Mouse (Mus musculus) cerebellum, postnatal 14 days (tissue): ENCODE data around the gene Stap1.

Experiments used
- DNase-seq, 2 experiments: peaks; one replicate each; pipeline ENCODE4 v3.0.0; 2021; ENCODE audit warnings: mixed read lengths in 2 of 2

Gene Stap1

DNA sequence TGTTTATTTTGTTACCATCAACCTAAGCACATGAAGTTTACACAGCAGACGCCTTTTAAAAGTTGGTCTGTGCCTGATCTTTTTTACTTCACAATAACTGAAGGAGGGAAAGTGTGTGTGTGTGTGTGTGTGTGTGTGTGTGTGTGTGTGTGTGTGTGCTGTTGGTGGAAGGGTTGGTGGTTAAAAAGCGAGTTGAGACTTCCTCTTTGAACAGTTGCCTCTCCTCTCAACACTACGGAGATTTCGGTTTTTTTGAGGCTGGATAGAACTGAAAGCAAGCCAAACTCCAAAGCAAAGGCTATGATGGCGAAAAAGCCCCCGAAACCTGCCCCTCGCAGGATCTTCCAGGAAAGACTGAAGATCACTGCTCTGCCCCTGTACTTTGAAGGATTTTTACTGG, at the start of gene Stap1:
Gene Stap1, plus strand, starts transcription at position 209 of the 400 bp plus-strand sequence.
- no peak for DNase-seq

DNA sequence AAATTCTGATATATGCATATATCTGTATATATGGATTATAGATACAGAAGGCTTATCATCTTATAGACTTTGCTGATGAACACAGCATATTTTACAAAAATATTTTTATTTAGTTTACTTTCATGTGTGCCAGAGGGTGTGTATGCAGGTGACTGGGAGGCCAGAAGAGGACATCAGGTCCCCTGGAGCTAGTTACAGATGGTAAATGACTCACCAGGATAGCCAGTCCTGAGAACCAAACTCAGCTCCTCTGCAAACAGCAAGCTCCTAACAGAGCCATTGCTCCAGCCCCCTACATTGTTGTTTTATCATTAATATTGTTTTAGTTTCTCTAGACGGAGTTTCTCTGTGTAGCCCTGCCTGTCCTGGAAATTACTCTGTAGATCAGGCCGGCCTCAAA, 41.7 kb upstream of the Stap1 start:
- no peak for DNase-seq

DNA sequence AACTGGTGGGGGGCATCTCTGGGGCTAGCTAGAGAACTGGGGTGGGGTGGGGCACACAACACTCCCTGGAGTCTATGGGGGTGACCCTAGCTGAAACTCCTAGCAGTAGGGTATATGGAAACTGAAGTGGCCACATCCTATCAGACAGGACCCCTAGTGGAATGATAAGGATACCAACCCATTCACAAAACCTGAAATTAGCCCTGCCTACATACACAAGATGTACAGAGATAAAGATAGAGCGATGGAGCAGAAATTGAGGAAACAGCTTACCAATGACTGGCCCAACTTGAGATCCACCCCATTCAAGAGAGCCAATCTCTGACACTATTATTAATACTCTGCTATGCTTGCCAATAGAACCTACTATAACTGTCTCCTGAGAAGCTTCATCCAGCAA, 8.0 kb upstream of the Stap1 start:
- no peak for DNase-seq

DNA sequence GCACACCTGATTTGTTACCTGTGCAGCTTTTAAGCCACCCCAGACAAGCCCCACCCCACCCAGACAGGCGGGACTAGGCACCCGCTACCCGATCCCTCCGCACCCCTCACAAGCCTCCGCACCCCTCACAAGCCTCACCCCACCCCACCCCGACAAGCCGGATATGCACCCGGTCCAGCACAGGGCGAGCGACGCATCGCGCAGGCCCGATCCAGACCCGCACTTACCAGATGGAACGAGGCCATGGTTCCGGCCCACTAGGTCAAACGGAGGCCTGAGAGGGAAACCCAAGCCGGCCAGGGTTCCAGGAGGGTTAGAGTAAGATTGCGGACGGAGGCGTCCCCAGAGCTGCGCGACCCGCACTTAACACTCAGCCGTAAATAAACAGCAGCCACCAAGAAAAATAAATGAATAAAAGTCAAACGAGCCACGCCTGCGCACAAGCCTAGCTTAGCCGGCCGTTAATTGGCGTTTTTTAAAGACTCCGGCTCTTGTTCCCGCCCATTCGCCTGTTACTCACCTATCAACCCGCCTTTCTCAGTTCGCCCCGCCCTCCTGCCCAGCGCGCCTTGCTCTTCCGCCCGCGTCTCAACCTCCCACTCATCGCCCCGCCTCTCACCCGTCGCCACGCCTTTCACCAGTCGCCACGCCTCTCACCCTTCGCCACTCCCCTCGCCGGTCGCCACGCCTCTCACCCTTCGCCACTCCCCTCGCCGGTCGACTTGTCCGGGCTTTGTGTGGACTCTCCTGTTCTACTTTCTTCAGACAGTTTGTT, 6.3 kb upstream of the Stap1 start, which contains the start of gene Cenpc1:
Gene Cenpc1, minus strand, starts transcription at position 483 of the 775 bp plus-strand sequence.
- DNase-seq: peak; percentile 95 to 97

DNA sequence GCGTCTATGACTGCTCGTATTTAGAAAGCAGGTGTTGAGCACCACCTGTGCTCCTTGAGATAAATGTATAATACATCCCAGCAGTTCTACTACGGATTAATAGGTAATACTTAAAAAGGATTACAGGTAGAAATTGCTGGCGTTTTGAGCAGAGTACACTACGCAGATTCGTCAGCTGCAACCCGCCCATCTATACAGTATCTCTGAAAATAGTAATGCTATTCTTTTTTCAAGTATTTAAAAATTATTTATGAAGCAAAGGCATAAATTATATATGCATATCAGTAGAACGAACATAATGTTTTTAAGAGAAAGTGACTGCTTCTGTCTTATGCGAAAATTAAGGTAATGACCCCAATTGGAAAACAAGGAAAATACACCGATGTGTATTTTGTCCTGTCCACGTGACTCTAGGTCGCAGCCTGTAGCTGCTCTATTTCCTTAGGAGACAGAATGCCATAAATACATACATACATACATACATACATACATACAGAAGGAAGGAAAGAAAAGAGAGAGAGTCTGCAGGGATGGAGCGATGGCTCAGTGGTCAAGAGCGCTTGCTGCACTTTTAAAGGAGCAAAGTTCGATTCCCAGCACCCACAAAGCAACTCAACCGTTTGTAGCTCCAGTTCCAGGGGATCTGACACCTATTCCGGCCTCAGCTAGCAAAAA, 5.5 kb upstream of the Stap1 start:
- no peak for DNase-seq

DNA sequence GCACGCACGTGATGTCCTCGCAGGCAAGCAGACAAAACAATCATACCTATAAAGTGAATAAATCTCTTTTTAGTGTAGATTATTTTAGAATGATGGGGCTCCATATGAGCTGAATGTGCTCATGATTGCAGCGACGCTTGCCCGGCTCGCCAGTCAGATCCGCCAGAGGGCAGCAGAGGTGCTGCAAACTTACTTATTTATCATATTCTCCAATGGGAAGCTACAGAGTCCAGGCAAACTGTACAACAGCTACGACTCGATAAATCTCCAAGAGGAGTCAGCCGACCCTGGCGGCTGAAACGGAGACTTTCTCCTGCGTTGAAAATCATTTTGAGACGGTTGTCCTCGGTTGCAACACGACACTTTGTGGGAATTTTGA, 5.0 kb upstream of the Stap1 start:
- DNase-seq: peak; percentile 87

DNA sequence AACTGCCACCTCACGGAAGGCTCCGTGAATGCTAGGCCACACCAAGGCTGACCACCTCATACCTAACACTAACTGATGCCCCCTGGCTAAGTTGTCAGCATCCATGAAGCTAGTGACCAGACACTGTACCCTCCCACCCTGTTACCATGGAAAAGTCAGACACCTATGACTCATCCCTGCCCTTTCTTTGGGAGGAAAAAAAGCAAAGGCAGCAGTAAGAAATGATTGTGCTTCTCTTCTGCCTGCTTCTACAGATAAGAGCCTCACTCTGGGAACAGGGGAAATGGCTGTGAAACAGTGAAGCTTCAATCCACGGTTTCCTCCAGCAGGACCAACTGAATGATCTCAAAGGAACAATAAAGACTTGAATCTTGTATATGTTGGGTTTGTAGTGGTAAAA, 3.1 kb upstream of the Stap1 start:
- no peak for DNase-seq

DNA sequence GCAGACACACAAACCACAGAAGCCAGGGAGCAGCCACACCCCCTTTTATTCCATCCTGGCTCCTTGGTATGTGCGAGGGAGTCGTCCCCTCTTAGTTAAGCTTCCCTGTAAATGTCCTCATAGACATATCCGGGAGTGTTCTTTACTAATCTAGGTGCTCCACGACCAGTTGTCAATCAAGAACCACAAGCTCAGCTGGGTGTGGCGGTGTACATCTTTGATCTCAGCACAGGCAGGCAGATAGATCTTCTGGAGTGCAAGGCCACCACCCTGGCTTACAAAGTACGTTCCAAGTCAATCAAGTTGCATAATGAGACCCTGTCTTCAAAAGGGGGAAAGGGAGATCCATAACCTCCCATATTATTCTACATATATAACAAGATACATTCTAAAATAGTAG, 2.4 kb upstream of the Stap1 start:
- no peak for DNase-seq

DNA sequence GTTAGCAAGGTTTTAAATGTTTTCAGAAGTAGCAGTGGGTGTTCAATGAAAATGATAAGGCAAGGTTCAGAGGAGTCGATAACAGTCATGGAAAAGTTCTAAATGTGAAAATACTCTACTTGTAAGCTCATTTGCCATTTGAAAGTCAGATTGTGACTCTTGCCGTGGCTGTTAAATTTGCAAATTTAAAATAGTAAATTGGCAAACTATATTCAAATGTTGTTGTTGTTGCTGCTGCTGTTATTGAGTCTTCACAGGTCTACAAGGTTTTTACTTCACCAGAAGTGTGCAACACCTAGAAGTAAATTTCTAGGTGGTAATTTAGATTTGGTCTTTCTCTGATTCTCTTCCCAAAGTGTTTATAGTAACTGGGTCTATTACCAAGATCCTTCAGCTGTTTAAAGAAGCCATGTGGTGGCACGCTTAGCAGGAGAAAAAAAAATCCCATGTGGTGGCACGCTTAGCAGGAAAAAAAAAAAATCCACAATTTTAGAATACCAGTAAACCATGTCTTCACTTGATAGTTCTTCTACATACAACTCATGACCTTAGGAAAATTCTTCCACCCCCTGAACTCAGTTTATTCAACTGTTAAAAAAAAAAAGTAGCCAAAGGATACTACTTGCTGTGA, 1.3 kb downstream of the Stap1 start:
- DNase-seq: no peak

DNA sequence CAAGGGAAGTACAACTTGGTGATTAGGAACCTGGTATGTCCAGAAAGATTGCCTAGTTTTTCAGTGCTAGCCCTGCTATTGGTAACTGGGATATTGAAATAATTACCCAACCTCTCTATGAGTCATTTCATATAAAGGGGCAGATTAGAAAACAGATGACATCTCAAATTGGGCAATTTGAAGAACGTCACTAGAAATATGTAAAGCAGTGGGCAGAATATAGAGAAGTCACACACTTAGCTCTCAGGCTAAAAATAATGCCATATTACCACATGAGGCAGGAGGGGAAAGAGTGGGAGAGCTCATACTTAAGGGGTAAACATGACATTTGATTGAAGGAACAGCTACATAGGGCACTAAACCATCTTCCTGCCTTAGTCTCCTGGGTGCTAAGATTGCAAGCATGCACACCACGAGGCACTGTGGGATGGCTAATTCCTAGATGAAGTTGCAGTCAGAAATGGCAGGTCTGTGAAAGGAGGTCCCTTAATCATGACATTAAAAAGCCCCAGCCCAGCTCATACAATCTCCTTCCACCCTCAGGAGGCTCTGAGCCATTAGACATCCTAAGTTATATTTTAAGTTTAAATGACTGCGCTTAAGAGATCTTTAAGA, 7.3 kb downstream of the Stap1 start:
- no peak for DNase-seq

DNA sequence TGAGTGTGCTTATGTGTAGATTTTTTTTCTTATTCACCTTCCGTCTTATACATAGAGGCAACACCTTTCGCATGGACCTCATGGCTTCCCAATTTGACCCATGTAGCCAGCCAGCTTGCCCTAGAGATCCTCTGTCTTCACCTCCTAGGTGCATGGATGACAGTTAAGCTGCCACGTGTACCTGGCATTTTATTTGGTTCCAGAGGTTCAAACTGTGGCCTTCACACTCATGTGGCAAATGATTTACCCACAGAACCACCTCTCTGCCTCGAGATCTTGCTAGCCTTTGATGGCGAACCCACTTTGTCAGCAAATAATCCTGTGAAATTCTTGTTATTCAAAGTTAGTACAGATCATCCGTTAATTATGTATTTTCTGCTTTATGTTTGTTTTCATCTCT, 12.4 kb downstream of the Stap1 start:
- DNase-seq: no peak

DNA sequence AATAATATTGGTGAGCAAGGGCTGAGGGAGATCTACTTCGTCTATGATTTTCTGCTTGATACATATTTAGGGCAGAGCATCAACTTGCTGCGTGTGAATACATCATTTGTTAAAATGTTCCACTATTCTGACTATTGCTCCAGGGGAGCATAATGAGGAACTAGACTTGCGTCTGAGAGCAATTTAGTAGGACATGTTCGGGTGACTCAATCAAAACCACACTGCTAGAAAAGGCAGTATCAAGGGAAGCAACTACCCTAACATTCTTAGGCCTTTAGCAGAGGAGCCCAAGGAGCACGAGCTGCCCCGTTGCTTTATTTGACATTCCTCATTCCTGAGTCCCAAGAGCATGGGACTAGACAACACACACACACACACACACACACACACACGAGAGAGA, 13.4 kb downstream of the Stap1 start:
- DNase-seq: no peak

DNA sequence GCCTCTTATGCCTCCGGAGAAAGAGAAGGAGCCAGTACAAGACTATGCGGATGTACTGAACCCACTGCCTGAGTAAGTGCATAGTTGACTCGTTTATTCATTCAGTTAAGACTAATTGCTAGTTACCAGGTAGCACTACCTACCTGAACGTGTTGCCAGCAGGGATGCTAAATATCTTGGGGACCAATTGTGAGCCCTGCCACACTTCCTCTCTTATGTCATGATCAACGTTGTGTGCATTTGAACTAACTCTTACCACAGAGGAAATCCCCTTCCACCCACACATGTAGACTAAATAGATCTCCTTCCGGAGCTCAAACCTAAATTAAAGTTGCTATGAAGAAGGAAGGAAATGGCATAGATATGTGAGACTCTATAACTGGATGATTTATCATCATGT, 15.2 kb downstream of the Stap1 start:
- DNase-seq: no peak

DNA sequence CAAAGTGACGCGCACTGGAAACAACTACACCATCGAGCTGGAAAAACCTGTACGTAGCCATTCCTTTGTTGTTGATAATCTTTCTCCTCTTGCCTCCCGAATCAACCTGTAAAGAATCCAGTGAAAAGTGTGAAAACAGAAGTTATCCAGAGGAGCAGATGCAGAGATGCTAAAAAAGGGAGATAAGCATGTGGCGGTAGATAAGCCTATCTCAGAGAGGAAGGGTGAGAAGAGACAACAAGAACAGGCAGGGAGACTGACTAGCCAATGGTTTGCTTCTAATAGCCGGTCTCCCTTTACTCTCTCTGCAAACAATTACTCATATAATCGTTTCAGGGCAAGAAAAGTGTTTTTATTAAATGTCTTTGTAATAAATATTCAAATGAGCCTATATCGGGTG, 23.2 kb downstream of the Stap1 start:
- DNase-seq: no peak

DNA sequence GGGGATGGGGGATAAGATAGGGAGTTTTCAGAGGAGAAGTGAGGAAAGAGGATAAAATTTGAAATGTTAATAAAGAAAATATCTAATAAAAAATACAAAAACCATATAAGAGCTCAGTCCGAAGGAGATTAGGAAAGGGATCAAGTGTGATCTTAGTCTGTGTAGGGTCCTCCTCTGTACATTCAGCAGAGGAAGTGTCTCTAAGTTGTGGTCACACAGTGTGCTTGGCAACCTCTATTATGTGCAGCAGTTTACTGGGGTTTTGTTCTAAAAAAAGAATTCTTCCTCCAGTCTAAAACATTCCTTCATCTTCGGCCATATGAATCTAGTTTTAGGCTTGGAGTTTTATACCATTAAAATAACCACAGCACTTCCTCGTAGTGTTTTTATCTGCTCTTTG, 27.4 kb downstream of the Stap1 start:
- no peak for DNase-seq

DNA sequence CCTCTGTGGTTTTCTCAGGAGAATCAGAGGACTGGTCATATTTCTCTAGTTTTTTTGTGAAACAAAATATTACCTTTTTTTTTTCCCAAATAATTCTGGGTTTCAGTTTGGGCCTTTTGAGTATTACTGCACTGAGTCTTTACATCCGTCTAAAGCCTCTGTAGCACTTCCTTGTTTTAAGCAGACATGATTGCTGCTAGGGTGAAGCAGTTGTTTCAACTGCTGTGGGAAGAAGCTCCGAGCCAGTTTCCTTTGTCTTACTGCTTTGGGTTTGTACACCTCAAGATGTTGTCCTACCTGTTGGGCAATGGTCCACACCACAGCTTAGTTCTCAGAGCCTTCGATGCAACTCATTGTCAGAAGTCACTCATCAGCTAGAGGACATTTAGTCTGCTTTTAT, 29.1 kb downstream of the Stap1 start:
- no peak for DNase-seq

DNA sequence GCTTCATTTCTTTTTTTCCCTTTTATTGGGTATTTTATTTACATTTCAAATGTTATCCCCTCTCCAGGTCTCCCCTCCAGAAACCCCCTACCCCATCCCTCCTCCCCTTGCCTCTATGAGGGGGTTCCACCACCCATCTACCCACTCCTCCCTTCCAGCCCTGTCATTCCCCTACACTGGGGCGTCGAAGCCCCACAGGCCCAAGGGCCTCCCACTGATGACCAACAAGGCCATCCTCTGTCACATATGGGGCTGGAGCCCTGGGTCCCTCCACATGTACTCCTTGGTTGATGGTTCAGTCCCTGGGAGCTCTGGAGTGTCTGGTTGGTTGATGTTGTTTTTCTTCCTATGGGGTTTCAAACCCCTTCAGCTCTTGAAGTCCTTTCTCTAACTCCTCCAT, 30.6 kb downstream of the Stap1 start:
- DNase-seq: peak in 1 of 2 experiments; percentile 1

DNA sequence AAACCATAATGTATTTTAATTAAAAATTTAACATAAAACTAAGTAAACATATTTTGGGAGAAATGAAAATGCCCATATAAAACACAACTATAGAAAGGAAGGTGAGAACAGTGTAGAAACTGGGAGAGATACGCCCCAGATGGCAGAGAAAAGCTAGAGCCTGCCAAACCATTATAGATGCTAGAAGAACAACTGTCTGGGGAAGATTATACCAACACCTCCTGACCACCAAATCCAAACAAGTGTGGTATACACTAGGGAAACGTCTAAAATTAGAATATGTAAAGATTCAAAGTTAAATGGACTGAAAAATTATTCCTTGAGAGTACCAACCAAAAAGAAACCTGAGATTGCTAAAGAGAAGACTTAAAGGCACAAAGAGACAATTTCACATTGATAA, 35.1 kb downstream of the Stap1 start:
- DNase-seq: no peak

DNA sequence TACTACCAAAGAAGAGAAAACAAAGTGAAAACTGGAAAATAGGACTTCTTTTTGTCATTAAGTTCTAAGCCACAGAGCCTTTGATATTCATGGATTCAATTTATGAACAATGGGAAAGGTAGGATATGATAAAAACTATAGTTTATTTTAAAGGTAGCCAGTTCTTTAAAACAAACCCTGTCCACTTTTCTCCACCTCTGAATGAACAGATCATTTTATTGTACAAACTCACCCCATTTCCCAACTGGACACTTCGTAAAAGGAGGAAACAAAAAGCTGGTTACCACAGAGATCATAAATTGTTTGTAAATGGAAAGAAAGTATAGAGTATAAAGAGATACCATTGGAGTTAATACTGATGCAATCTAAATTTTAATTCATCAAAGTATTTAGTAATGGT, 39.5 kb downstream of the Stap1 start:
- no peak for DNase-seq

DNA sequence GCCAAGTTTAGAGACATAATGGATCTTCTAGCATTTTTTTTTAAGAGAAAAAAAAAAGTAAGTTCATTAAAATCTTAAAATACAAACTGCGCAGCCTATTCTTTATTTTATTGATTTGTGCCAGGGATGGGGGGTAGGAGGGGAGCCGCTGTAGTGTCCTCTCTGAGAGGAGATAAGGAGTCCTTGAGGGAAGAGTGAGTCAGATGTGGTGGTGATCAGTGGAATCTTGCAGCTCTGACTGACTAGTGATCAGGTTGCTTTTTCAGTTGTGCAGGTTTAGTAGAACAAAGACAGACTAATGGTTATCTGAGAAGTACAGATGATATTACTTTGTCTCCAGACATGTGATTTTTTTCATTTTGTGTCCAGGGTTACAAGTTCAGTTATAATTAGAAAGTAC, 41.5 kb downstream of the Stap1 start:
- no peak for DNase-seq

DNA sequence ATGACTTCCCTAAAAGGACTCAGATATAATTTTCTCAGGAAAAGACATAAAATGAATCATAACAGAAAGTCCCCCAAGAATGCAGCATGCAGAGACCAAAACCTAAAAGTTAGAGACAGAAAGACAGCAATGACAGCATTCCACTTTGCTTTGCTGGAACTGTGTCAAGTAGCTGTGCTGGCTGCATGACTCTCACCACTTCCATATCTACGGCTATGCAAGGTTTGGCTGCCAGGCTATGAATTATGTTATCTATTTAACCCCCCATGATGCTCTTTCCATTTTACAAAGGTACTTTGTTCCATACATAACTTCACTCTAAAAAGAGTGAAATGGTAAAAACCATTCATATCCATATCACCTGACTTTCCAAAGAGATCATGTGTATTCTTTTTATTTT, 42.5 kb downstream of the Stap1 start:
- no peak for DNase-seq

DNA sequence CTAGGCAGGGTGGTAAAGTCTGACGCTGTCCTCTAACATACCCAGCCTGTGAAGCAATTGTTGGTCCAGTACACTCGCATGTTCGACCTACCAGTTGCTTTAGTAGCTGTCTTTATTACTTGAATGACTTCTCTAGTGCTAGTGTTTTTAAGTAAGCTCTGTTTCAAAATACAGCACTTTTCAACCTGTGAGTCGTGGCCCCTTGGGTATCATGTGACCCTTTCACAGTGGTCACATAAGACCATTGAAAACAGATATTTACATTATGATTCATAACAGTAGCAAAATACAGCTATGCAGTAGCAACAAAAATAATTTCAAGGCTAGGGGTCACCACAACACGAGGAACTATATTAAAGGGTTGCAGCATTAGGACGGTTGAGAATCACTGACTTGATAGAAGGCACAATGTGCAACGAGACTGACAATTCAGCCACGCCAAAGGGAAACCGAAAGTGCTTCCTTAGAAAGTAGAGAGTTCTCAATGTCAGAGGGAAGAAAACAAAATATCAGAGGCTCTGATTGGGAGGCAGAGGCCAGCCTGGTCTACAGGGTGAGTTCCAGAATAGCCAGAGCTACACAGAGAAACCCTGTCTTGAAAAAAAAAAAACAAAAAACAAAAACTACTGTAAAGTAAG, 47.0 kb downstream of the Stap1 start:
- no peak for DNase-seq

DNA sequence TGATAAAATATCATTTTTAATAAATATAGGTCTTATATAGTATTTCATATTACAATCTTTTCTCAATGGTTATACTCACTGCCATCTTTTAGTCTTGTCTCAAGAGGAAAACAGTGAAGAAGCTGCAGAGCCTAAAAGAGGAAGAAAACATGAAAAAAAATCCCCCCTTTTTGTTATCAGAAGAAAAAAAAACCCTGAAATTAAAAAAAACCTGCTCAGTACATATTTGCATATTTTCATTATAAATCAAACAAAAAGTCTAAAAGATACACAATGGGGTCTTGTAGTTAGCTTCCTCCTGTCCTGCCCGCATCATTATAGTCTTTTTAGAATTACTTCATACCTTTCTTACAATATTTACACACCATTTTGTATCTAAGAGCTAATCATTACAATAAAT, 57.2 kb downstream of the Stap1 start:
- DNase-seq: no peak
